Mouse (Mus musculus): Measurements from ENCODE around the gene Cpt1c.
A peak's percentile ranks its signal among the peaks of the same experiment; 100 is the strongest.
"Not testable (repeated sequence)": the region's sequence is repeated elsewhere in the genome, so short reads cannot be mapped to it uniquely, and the experiment has no call there.

Cpt1c gene

DNA sequence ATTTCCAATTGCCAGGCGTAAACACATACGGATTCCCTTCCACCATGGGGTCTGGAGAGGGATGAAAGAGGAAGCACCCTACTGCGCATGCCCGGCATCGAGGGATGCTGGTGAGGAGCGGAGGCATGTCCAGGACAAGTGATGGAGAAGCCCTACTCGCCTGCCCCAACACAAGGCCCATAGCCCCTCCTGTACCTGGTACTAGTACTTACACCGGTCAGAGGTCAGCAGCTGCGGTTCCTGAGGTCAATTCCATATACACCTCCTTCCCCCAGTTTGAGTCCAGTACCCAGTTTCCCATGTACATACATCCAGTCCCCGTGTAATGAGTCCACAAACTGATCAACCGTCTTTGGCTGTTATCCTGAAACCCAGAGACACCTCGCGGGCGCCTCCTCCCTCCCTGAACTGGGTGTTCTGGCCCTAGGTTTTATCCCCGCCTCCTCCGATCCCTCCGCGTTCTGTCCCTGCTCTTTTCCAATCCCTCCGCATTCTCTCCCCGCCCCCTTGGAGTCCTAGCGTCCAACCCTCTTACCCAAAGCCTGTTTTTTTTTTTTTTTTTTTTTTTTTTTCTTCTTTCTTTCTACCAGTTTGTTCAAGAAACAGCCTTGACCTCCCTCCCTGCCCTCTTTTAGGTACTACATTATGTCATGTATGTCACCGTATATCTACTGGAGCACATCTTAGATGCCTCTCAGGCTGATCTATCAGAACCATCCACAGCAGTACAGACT, at the start of gene Cpt1c:
TSS of gene Cpt1c (minus strand) at position 469 of the 734 bp plus-strand sequence.
- DNase-seq (ENCODE audit: low read depth, low spot score), result peak; percentile 73

DNA sequence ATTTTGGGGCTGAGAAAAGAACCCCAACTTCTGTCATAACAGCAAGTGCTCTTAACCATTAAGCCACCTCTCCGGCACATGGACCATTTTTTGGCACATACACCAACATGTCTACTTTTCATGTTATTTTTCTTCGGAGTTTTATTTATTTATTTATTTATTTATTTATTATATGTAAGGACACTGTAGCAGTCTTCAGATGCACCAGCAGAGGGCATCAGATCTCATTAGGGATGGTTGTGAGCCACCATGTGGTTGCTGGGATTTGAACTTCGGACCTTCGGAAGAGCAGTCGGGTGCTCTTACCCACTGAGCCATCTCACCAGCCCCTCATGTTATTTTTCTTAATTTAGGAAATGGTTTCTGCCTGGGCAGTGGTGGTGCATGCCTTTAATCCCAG, 49.1 kb upstream of the Cpt1c start:
- DNase-seq (ENCODE audit: low read depth, low spot score), result not testable (repeated sequence)

DNA sequence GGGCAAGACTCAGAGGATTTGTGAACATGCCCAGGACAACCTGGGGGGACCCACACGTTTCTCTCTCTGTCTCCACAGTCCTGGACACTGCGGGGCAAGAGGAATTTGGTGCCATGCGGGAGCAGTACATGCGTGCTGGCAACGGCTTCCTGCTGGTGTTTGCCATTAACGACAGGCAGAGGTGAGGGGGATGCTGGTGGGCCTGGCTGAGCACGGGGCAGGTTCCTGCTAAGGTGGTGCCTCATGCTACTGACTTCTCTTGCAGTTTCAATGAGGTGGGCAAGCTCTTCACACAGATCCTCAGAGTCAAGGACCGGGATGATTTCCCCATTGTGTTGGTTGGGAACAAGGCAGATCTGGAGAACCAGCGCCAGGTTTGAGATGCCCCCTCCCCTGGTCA, 45.6 kb upstream of the Cpt1c start:
- DNase-seq (ENCODE audit: low read depth, low spot score), result no peak

DNA sequence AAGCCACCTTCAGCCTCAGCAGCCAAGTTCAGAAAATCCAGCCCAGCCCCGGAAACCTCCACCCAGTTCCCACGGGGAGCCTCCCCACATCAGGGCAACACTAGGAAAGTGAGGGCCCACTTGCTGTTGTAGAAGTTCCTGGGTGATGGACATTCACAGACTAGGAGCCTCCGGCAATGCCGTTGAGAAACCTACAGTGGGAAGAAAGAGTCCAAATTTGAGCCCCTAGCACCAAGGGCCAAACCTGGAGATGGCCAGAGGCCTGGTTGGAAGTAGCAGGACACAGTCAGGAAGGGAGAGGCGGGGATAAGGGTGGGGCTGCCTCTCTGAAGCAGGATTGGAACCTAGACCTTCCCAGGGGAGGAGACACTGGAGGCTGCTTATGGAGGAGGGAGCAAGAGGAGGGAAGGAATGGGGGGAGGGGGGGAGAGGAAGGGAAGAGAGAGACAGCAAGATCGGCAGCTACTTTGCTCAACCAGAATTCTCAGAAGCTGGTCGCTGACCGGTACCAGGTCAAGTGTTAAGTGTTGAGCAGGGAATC, 44.5 kb upstream of the Cpt1c start:
- DNase-seq (ENCODE audit: low read depth, low spot score), result no peak

DNA sequence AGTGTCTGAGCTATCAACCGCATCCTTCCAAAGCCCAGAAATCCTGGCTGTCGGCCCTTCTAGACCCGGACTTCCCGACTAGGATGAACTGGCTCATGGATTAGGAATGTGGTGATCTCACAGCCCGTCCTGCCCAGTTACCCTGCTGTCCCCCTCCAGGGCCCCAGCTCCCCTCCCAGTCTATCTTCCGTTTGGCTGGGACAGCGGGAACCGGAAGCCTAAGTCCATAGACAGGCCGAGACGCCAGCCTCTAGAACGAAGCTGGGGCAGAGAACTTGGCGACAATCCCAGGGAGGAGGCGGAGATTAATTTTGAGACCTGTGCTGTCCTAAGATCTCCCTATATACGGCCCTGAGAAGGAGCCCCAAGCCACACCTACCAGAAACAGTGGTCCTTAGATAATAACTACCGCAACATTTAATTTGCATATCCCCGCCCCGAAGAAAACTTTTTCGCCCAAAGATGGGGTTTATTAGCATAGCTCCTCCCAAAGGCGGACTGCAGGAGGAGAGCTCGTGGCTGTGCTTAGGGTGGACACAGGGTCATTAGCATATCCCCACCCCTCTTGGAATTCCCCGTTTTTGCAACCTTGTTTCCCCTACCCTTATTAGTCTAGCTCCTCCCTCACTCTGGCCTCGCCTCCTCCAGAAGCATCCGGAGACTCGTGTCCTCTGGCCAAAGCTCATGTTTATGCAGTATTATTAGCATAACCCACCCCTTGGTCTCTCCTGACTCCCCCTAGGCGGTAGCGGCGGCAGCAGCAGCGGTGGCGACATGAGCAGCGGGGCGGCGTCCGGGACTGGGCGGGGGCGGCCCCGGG, 42.8 kb upstream of the Cpt1c start, which contains the start of gene Rras:
TSS of gene Rras (plus strand) at position 720 of the 820 bp plus-strand sequence.
- peak; percentile 93 for DNase-seq (ENCODE audit: low read depth, low spot score)

DNA sequence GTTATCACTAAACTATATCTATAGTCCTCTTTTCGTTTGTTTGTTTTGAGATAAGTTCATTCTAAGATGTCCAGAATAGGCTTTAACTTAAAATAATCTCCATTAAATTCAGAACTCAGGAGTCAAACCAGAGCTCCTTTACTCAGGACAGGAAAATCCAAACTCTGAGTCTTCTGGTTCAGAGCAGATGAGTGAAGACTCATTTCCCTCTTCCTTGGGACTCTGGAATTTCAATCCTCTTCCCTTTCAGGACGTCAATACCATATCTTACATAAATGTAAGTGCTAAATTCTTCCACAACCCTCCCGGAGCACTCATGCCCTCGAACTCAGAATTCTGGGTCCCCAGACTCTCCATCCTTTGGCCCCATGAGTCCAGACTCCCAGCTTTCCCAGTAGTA, 42.1 kb upstream of the Cpt1c start:
- no peak for DNase-seq (ENCODE audit: low read depth, low spot score)

DNA sequence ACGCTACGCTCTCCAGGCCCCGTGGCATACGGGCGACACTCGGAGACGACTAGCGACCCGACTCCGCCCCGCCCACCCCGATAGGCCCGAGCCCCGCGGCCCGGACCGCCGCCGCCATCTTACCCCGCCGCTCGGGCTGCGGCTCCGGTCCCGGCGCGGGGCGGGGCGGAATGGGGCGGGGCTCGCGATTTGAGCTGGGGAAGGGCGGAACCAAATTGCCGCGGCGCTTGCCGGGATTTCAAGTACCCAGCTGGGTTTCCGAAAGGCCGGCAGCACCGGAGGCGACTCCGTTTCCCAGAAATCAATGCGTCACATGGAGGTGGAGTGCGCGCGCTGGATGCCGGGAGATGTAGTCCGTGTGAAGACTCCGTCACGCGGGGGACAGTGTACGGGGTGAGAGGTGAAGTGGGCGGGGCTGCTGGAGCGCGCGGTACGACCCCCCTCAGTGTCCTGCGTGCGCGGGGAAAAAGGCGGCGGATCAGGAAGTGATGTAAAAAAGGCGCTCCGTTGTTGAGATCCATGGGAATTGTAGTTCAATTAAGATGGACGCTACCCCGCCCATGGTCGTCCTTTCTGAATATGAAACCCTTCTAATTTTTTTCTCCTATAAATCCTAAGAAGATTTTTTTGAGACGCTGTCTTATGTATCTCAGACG, 41.4 kb upstream of the Cpt1c start, which contains the start of gene Scaf1:
TSS of gene Scaf1 (minus strand) at position 407 of the 656 bp plus-strand sequence.
- peak; percentile 98 for DNase-seq (ENCODE audit: low read depth, low spot score)

DNA sequence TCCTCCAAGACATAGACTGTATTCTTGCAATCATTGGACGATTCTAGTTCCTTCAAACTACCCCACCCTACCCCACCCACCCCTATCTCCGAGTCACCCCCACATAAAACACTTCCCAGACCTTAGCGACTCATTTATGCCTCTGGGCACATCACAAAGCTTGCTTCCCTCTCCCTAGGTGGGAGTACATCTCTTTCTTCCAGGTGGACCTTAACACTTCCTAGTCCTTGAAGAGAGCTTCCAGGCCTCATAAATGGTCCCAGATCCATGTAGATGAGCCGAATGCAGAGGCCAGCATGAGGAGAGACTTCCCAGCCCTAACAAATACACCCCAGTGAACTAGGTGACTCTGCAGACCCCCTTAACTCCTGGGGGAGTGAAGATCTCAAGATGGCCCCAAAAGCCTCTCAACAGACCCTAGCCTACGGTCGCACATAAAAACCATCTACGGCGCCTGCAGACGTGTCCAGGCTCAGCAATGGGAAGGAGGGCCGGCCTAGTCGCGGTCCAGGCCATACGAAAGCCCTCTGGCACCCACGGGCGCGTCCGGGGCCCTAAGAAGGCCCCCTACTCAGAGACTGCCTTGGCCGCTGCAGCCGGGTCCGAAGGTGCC, 40.8 kb upstream of the Cpt1c start:
- no peak for DNase-seq (ENCODE audit: low read depth, low spot score)

DNA sequence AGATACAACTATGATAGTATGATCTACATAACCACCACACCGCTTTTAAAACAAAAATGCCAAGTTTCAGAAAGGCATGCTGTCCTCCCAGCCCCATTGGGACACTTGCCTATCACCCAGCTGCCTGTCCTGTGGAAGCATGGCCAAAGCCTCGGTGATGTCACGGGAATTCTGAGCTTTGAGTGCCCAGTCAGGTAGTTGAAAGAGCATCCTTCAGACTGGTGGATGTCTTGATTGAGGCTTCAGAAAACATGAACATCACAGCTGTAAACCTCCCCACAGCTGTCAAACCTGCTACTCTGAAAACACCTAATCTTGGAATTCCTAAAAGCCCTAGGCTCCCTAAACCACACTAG, 39.4 kb upstream of the Cpt1c start:
- DNase-seq (ENCODE audit: low read depth, low spot score), result no peak

DNA sequence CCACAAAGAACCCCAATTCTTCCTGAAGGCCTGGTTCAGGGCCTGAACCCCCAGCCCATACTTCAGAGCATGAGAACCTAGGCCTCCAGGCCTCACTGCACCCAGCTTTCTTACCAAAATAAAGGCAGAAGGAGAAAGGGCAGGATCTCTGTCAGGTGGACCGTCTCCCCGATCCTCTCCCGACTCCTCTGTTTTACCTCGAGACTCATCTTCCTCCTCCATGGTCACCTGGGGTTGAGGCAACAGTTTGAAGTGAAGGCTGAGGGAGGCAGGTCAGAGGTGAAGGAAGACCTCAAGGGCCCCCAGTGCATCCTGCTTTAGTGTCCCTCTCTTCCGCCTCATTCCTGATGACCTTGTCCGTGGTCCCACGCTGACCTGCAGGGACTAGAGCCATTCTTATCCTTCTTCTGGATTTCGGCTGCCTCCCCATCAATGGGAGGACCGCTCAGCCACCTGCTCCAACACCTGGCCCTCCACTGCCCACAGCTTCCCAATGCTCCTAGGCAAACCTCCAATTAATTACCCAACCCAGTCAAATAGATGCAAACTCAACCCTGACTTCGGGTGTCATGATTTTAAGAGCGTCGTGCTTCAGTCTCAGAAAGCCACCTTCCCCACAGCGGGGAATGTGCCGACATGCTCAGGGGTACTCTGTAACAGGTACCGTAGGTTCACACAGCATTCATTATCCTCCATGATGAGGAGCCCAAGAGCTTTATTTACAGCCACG, 38.9 kb upstream of the Cpt1c start:
- DNase-seq (ENCODE audit: low read depth, low spot score), result no peak

DNA sequence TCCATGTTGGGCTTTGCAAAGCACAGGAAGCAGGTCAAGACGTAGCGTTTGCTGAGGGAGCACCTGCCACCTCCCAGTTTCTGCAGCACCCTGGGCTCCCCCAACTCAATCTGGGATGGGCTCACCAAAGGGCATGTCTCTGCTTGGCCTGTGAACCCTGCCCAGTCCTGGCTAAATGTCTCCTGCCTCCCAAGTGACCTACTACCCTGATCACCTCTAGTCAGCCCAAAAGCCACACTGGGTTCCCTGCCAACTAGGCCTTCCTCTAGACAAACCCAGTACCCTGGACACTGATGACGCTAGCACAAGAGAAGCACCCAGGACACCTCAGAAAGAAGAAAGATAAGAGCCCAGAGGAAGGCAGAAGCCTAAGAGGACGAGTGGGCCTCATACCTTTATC, 38.2 kb upstream of the Cpt1c start:
- no peak for DNase-seq (ENCODE audit: low read depth, low spot score)

DNA sequence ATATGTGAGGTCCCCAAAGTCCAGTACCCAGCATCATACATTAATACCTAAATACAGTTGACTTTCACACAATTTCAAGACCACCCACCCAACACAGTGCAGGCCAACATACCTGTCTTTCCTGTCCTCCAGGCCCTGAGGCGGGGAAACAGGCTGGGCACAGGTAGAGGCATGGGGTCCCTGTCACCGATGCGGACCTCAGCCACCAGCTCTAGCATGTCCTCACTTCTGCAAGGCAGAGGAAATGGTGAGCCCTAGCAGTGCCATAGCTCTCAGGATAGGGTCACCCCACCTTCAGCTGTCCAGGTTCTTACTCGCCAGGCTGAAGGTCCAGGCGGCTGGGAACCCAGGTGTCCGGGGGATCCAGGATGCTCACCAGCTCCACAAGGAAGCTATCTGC, 37.4 kb upstream of the Cpt1c start:
- no peak for DNase-seq (ENCODE audit: low read depth, low spot score)

DNA sequence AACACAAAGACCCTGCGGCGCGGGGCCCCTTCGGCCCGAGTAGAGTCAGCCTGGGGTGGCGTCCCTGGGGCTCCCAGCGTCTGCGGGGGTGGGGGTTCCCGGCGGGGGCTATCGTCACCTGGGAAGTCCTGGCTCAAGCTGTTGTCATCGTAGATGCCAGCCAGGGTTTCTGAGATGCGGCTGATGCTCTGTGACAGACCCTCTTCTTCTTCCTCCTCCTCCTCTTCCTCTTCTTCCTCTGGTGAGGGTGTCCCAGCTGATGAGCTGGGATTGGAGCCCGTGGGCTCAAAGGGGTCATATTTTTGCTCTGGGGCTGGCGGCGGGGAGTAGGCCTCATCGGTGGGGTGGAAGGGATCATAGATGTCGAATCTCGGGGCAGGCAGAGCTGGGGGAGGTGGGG, 33.8 kb upstream of the Cpt1c start:
- DNase-seq (ENCODE audit: low read depth, low spot score), result no peak

DNA sequence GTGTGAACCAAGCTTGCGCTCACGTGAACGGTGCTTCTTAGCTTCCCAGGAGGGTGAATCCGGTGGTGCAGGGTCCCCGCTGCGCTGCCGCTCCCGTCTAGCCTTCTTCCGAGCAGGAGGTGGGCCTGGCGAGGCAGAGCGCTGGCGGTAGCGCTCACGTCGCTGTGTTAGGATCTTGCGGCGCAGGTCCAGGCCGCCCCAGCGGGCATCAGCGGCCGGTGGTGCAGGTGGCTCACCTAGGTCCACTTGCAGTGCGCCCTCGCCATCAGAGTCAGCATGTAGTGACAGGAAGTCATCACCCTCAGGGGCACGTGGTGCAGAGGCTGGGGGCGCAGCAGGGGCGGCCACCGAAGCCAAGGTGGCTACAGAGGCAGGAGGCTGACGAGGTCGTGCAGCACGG, 33.2 kb upstream of the Cpt1c start:
- no peak for DNase-seq (ENCODE audit: low read depth, low spot score)

DNA sequence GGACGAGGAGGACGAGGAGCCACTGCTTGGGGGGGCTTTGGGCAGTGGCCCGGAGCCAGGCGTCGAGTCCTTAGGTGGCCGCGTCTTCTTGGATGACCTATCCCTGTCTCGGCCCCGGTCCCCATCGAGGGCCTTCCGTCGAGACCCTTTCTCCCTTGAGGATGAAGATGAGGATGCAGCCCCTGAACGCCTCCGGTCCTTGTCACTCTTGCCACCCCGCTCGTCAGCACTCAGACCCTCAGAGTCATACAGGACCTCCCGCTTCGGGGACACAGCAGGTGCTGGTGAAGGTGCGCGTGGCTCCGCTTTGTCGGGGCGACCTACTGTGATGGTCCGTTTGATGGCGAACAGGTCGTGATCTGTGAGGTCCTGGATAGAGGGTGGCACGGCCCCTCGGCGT, 32.5 kb upstream of the Cpt1c start:
- DNase-seq (ENCODE audit: low read depth, low spot score), result no peak

DNA sequence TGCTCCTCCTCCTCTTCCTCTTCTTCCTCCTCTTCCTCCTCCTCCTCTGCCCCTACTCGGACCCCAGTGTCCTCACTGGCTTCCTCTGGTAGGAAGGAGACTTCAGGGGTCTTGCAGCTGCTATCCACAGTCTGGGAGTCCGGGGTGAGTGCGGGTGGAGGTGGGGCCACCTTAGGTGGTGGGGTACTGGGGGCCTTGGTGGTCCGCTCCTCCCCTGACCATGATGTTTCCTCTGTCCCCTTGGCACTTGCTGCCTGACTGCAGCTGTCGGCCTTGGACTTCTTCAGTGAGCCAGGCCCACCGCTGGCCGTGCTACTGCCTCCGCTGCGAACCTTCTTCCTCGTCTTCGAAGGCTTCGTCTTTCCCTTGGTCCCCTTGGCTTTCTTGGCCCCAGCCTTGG, 31.9 kb upstream of the Cpt1c start:
- DNase-seq (ENCODE audit: low read depth, low spot score), result no peak

DNA sequence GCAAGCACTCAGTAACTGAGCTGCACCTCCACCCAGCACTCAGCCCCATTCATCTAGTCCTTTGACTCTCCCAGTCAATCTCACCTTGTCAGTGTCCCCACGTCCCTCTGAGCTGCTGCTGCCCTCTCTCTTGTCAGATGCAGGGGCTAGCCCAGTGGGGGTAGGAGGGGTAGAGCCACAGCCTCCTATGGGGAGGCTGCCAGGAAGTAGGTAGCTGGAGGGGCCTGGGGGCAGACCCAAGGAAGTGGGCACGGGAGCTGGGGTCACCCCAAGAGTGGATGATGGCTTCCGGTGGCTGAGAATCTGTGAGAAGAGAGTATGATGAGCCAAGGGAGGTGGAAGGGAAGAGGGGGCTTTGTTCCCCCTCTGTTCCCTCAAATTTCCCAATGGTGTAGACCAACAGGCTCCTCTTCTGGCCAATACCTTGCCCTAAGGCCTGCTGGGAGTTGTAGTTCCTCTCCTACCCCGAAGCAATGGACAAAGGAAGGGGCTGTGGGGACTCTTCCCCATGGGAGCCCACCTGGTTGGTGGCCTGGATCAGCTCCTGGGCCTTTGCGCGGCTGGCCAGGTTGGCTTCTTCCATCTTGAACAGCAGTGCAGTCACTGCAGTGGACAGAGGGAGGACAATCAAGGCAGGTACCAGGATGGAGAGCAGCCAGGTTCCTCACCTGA, 30.8 kb upstream of the Cpt1c start:
- no peak for DNase-seq (ENCODE audit: low read depth, low spot score)

DNA sequence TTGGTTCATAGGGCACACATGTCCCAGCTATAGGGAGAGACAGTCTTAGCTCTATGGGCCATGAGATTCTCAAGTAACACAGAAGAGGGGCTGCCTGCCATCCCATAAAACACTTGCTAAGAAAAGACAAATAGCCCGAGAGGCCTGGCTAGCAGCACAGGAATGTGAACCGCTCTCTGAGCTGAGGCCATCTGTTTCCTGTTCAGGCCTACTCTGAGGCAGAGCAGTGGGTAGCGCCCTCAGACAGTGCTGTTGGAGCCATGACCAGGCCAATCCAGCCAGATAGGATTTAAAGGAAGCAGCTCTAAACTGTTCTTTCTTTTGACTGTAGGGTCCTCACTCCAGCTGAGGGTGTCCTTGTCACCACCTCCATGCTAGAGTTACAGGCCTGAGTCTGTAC, 29.9 kb upstream of the Cpt1c start:
- no peak for DNase-seq (ENCODE audit: low read depth, low spot score)

DNA sequence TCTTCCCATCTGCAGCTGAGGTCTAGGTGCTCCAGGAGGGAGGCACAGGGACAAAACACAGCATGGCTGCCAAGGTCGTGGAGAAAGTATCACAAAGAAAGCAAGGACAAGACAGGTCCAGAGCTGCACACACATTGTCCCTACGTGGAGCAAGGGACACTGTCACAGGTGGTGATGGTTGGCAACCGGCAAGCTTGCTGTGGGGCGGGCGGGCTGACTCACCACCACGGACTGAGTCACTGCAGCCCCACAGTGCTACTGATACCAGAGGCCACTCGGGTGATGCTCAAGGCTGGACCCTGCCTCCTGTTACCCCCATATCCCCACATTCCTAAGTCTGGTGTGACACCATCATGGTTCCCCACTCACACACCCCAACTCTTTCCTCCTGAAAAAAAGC, 27.8 kb upstream of the Cpt1c start:
- DNase-seq (ENCODE audit: low read depth, low spot score), result no peak

DNA sequence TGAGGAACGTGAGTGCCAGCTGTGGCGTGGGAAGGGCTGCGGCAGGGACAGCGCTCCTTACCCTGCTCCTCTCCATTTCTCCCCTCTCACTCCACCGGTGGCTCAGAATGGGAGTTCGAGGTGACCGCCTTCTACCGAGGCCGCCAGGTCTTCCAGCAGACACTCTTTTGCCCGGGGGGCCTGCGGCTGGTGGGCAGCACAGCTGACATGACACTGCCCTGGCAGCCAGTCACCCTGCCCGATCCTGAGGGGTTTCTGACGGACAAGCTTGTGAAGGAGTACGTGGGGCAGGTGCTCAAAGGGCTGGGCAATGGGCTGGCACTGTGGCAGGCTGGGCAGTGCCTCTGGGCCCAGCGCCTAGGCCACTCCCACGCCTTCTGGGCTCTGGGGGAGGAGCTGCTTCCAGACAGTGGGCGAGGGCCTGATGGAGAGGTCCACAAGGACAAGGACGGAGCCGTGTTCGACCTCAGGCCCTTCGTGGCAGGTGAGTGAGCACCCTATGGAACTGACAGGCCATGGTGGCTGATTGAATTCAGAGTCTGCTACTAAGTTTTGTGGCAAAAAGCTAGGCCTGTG, 26.0 kb upstream of the Cpt1c start:
- no peak for DNase-seq (ENCODE audit: low read depth, low spot score)
